ENCODE assay signal across 14 mouse cellular contexts in genomic region chr1:128309043-128309442, GRCm38 (mm10). TPM values are rescaled to one million over a fixed set of nuclear protein-coding genes. Genes with fewer than 3 reads are reported as not detected.
DNase-seq lines count a peak whose midpoint lies in the region; ATAC-seq and TF ChIP-seq lines count a peak whose summit lies in the region.
"Had no signal": no experiment of that assay in that cellular context is flagged by ENCODE, and none has a peak within 500 bp of the region (broad histone marks: within the 10 kb centered on the region; RNA-seq: fewer than 3 reads in every experiment).

No protein-coding gene starts in this region.

- H3K9ac ChIP-seq in kidney, postnatal 0 days (ENCODE audit: low read depth, low read length): no peak overlapping the region
- no peak overlapping the region for H3K9ac ChIP-seq in kidney, embryonic 14.5 days (ENCODE audit: low read depth, low read length)
- H3K9ac ChIP-seq: hindbrain, embryonic 14.5 days had no signal

- no peaks in the 10 kb centered on the region for H3K4me1 ChIP-seq in kidney, postnatal 0 days (replicated peaks; ENCODE audit: insufficient read depth, low read length)
- no peaks in the 10 kb centered on the region for H3K4me1 ChIP-seq in kidney, embryonic 14.5 days (ENCODE audit: control insufficient read depth, insufficient read depth, low read length)

- no peak overlapping the region for H3K27ac ChIP-seq in kidney, postnatal 0 days
- H3K27ac ChIP-seq in kidney, embryonic 14.5 days (ENCODE audit: low read depth, low read length): no peak overlapping the region
- H3K27ac ChIP-seq: hindbrain, embryonic 14.5 days had no signal

- H3K4me2 ChIP-seq in kidney, postnatal 0 days (ENCODE audit: low read length): no peak overlapping the region
- H3K4me2 ChIP-seq in kidney, embryonic 14.5 days (replicated peaks; ENCODE audit: low read depth, low read length): no peak overlapping the region
- H3K4me2 ChIP-seq: hindbrain, embryonic 14.5 days had no signal

- ATAC-seq in kidney, postnatal 0 days (replicated peaks; ENCODE audit: low FRiP score, low read depth): no peak
- ATAC-seq in kidney, embryonic 14.5 days (ENCODE audit: low FRiP score, low TSS enrichment): no peak
- ATAC-seq: activated CD4-positive, CD25-positive, alpha-beta regulatory T cell, adult 4 months had no signal

- H3K36me3 ChIP-seq in kidney, postnatal 0 days (ENCODE audit: insufficient read depth, low read length): no peaks in the 10 kb centered on the region
- no peaks in the 10 kb centered on the region for H3K36me3 ChIP-seq in kidney, embryonic 14.5 days (ENCODE audit: control insufficient read depth, insufficient read depth, low read length)

- WGBS in kidney, postnatal 0 days: 83% methylated on average over 3 of the region's 3 CpGs
- 81% methylated on average over 3 of the region's 3 CpGs for WGBS in kidney, embryonic 14.5 days

- TF ChIP-seq CTCF in kidney, postnatal 0 days (IDR thresholded peaks at IDR 0.05; ENCODE audit: low read depth): peak; percentile 22; the same call in 1 of the 2 replicates

- no peaks in the 10 kb centered on the region for H3K9me3 ChIP-seq in kidney, postnatal 0 days (replicated peaks; ENCODE audit: low read length)
- no peaks in the 10 kb centered on the region for H3K9me3 ChIP-seq in kidney, embryonic 14.5 days (ENCODE audit: control insufficient read depth, low read length)

- H3K4me3 ChIP-seq in kidney, postnatal 0 days (replicated peaks; ENCODE audit: low read depth, low read length): no peak overlapping the region
- H3K4me3 ChIP-seq in kidney, embryonic 14.5 days (ENCODE audit: low read length): no peak overlapping the region

- DNase-seq in embryo, embryonic 11 days: peak; percentile 16
- no peak for DNase-seq in embryo, embryonic 10 days (ENCODE audit: low spot score)
- DNase-seq in kidney, postnatal 0 days (ENCODE audit: low spot score): no peak
- peak; percentile 23 for DNase-seq in right cerebral cortex, postnatal 4 days
- no peak for DNase-seq in right cerebral cortex, postnatal 36 days (ENCODE audit: low spot score in 2 of 2)
- peak; percentile 39 for DNase-seq in thymus, postnatal 4 days
- DNase-seq in heart, postnatal 10 days: no peak
- DNase-seq: adrenal gland, postnatal 36 days; gastrocnemius, postnatal 36 days; kidney, postnatal 10 days; lung, adult 18-20 months had no signal

- no peaks in the 10 kb centered on the region for H3K27me3 ChIP-seq in kidney, postnatal 0 days (ENCODE audit: insufficient read depth, low read length)
- no peaks in the 10 kb centered on the region for H3K27me3 ChIP-seq in kidney, embryonic 14.5 days (ENCODE audit: control insufficient read depth, insufficient read depth, low read length)

- intact Hi-C loops in heart, postnatal 10 days (cut with DNase I): no loop called here

RNA-seq across cellular contexts. Expression of gene Lct, which starts 19.1 kb away (rescaled TPM):
- polyA plus RNA-seq in kidney, postnatal 0 days (2015; fragmentation: Nextera tagmentation; extraction: Ambion mirVana): 0.11 and 0.13 TPM in 2 replicates
- polyA plus RNA-seq in kidney, embryonic 14.5 days (2014; fragmentation: Nextera tagmentation; extraction: Ambion mirVana): 0.26 and 0.46 TPM in 2 replicates
- total RNA-seq in heart, postnatal 10 days (2021): under 1 TPM in 1 of 2 experiments, not detected in 1; 0.07 TPM

RNA-seq across cellular contexts. Expression of gene Mcm6, which starts 50.4 kb away (rescaled TPM):
- polyA plus RNA-seq in kidney, postnatal 0 days (2015; fragmentation: Nextera tagmentation; extraction: Ambion mirVana): 126 and 149 TPM in 2 replicates
- 176 and 308 TPM in 2 replicates for polyA plus RNA-seq in kidney, embryonic 14.5 days (2014; fragmentation: Nextera tagmentation; extraction: Ambion mirVana)
- 10 to 100 TPM; 28.1 to 34.9 TPM for total RNA-seq in heart, postnatal 10 days (2021)

Comparison
In these comparisons a context has a peak if more than half of its experiments do, and no peak if none do; other contexts are left out.
1. DNase-seq: peak in embryo, embryonic 11 days (single experiment), right cerebral cortex, postnatal 4 days (single experiment) and thymus, postnatal 4 days (single experiment); none in embryo, embryonic 10 days (single experiment), kidney, postnatal 0 days (single experiment), right cerebral cortex, postnatal 36 days (0 of 2) and heart, postnatal 10 days (0 of 2).